Mouse (Mus musculus) G1E (cell line): Measurements from ENCODE around the gene Fam131a. TPM values are rescaled to one million over a fixed set of nuclear protein-coding genes. Genes with fewer than 3 reads are reported as not detected.
A peak's percentile ranks its signal among the peaks of the same experiment; 100 is the strongest.

Experiments
- ATAC-seq: 2 replicates; pipeline ENCODE4 v1.8.0; 2016; ENCODE audit warnings: mild to moderate bottlenecking; ENCODE audit not compliant: insufficient number of reproducible peaks, poor library complexity, low FRiP score, severe bottlenecking; ENCODE audit errors: extremely low read depth
- DNase-seq: peaks from one replicate; pipeline ENCODE4 v3.0.0; 2012; ENCODE audit warnings: low spot score
- H3K27me3 ChIP-seq: 2 replicates; pipeline ENCODE4 v1.6.1; 2012; ENCODE audit warnings: mild to moderate bottlenecking, low read length, inconsistent platforms; ENCODE audit not compliant: insufficient read depth
- H3K36me3 ChIP-seq: replicated peaks from 2 replicates; pipeline ENCODE3; 2012; ENCODE audit warnings: mild to moderate bottlenecking, inconsistent platforms
- H3K4me1 ChIP-seq: 2 replicates; pipeline ENCODE4 v1.6.1; 2012; ENCODE audit warnings: low read depth, low read length, inconsistent platforms, mixed read lengths; ENCODE audit not compliant: insufficient read depth
- H3K4me3 ChIP-seq: 2 replicates; pipeline ENCODE4 v1.5.1; 2012; ENCODE audit warnings: low read depth, mild to moderate bottlenecking, inconsistent platforms, low read length, moderate library complexity, mixed read lengths
- H3K9me3 ChIP-seq: replicated peaks from 2 replicates; pipeline ENCODE4 v1.6.1; 2012; ENCODE audit warnings: inconsistent platforms
- CTCF ChIP-seq: IDR thresholded peaks from 2 replicates; pipeline ENCODE4 v1.5.1; 2012; ENCODE audit warnings: low read depth, low read length, inconsistent platforms, mixed read lengths
- GATA1 ChIP-seq: IDR thresholded peaks from 2 replicates; pipeline ENCODE4 v1.6.1; 2012; ENCODE audit warnings: borderline replicate concordance, low read length, inconsistent platforms, mixed read lengths
- GATA2 ChIP-seq: IDR thresholded peaks from 2 replicates; pipeline ENCODE4 v1.6.1; 2012; ENCODE audit warnings: low read depth, low read length, inconsistent platforms, borderline replicate concordance
- POLR2AphosphoS5 ChIP-seq: IDR thresholded peaks from 2 replicates; pipeline ENCODE4 v1.6.1; 2012; ENCODE audit warnings: low read depth, low read length, inconsistent platforms; ENCODE audit not compliant: insufficient replicate concordance
- TAL1 ChIP-seq: conservative IDR thresholded peaks from 2 replicates; pipeline ENCODE4 v1.6.1; 2012; ENCODE audit warnings: low read depth, low read length, inconsistent platforms, mixed read lengths
- polyA plus RNA-seq: library from polyadenylated mRNA; stranded (reverse); fragments of >175 nt; gene quantifications from 2 replicates; pipeline ENCODE4 v1.2.3, GENCODE M21; 2012
- total RNA-seq, 2 experiments: library from RNA; stranded (forward) in 1 of 2; stranded (reverse) in 1 of 2; fragments of 200-1000 nt in 1 of 2; fragments of >200 nt in 1 of 2; fragmentation: Nextera tagmentation in 1 of 2; gene quantifications; 2 replicates each; pipeline ENCODE4 v1.2.3; 2014 to 2017

Gene Fam131a
- total and polyA plus RNA-seq, 3 experiments: 1.2 to 10.1 (median 3.9) TPM

DNA sequence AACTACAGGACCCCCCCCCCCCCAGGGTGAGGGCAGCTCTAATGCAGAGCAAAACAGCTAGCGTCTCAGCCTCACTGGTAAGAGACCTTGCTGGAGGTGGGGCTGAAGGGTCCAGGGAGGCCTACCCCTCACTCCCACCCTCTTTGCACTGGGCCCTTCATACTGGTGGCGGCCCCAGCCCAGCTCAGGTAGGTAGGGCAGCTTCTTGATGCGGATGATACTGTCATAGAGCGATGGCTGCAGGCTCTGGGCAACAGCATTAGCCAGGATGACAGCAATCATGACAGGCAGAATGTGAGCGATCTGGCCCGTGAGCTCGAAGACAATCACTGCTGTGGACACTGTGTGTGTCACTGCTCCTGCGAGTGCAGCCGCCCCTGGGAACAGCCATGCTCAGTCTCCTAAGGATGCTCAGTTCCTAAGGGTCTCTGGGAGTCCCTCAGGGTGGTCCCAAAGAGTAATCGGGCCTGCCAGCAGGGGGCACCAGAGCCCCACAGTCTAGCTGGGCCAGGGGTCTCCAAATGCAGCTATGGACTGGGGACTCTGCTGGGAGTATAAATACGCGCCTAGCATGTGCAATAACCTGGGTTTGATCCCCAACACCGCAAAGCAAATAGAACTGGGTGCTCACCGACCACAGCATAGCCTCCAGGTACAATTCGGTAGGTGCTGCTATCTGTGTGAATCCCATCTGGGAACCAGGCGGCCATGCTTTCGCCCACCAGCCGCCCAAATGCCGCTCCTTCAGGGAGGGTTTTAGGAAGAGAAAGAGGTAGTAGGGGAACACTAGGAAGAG lies 16.1 kb downstream of the Fam131a start:
- Histone ChIP-seq H3K27me3 (no peaks in the 10 kb centered on the region), H3K4me3 (no peak overlapping the region), H3K36me3 (peaks cover 98% of the 10 kb centered on the region), H3K4me1 (peaks cover 100% of the 10 kb centered on the region), H3K9me3 (no peaks in the 10 kb centered on the region)
- ATAC-seq (no peak), DNase-seq (no peak)
- TF ChIP-seq TAL1 (no peak), CTCF (peak; percentile 73)

DNA sequence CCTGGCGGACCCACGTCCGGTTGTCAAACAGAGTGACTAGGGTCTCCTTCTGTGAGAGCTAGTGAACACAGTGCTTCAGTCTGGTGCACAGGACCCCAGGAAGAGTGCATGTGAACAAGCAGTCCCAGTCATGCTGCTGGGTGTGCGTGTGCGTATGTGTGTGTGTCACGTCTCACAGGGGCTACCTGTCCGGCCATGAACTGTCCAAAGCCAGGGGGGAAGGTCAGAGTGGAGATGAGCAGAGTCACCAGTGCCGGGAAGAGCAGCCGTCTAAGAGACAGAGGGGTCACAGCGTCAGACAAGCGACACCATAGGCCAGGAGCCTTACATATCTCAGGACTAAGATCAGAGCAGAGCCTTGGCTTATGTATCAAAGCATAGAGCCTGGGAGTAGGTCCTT lies 17.3 kb downstream of the Fam131a start:
- Histone ChIP-seq H3K4me1 (peaks cover 99% of the 10 kb centered on the region), H3K9me3 (no peaks in the 10 kb centered on the region), H3K4me3 (peak overlapping the region; percentile 24; the same call in 1 of the 2 replicates), H3K27me3 (no peaks in the 10 kb centered on the region), H3K36me3 (peaks cover 91% of the 10 kb centered on the region)
- no peak for DNase-seq
- ATAC-seq: no peak
- no peak for TF ChIP-seq POLR2AphosphoS5
- no peak for TF ChIP-seq TAL1
- no peak for TF ChIP-seq GATA2
- TF ChIP-seq CTCF: no peak
- no peak for TF ChIP-seq GATA1

DNA sequence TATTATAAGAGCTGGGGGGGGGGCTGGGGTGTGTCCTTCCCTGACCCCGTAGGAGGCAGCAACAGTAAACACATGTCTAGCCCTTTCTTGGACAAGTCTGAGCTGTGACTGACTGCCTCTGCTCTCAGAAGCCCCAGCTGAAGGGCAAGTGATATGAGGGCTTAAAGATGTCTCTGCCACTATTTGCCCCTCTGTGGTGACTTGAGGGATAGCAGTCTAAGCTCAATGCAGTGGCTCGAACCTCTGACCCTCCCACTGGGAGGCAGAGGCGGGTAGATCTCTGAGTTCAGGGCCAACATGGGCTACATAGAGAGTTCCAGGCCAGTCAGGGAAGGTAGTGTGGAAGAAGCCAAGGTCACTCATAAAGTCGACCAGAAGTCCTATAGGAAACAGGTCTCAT lies 17.8 kb downstream of the Fam131a start:
- Histone ChIP-seq H3K9me3 (no peaks in the 10 kb centered on the region), H3K4me1 (peaks cover 98% of the 10 kb centered on the region), H3K36me3 (peaks cover 87% of the 10 kb centered on the region), H3K27me3 (no peaks in the 10 kb centered on the region), H3K4me3 (no peak overlapping the region)
- TF ChIP-seq GATA2 (no peak), CTCF (0 out of 2 replicates have a peak, but pooled peaks have one; percentile 12)
- ATAC-seq (no peak), DNase-seq (no peak)

- no peaks in the 10 kb centered on the region for H3K9me3 ChIP-seq
- TF ChIP-seq GATA1 (no peak), POLR2AphosphoS5 (no peak), GATA2 (no peak), CTCF (no peak), TAL1 (no peak)
- peaks cover 75% of the 10 kb centered on the region for H3K36me3 ChIP-seq
- no peak for ATAC-seq
- peak overlapping the region; percentile 87 for H3K4me3 ChIP-seq
- no peak for DNase-seq
- peaks cover 97% of the 10 kb centered on the region for H3K4me1 ChIP-seq
- no peaks in the 10 kb centered on the region for H3K27me3 ChIP-seq
Measured at GRCm38 (mm10) chr16:20712190-20712589, 19.1 kb downstream of the Fam131a start.

GRCm38 (mm10) chr16:20712889-20713288 lies 19.8 kb downstream of the Fam131a start:
- TF ChIP-seq TAL1 (peak; percentile 43; the same call in 1 of the 2 replicates), GATA1 (no peak), GATA2 (no peak)
- DNase-seq: no peak
- Histone ChIP-seq H3K4me1 (peaks cover 91% of the 10 kb centered on the region), H3K4me3 (peak overlapping the region; percentile 87; the same call in 1 of the 2 replicates), H3K36me3 (peaks cover 68% of the 10 kb centered on the region), H3K27me3 (no peaks in the 10 kb centered on the region), H3K9me3 (no peaks in the 10 kb centered on the region)
- ATAC-seq: no peak

GRCm38 (mm10) chr16:20714307-20715080 lies 21.5 kb downstream of the Fam131a start:
- peaks cover 54% of the 10 kb centered on the region for H3K36me3 ChIP-seq

More at GRCm38 (mm10) chr16:20714307-20715080, 21.5 kb downstream of the Fam131a start:
- no peaks in the 10 kb centered on the region for H3K9me3 ChIP-seq
- DNase-seq (no peak), ATAC-seq (no peak)
- TF ChIP-seq GATA2: no peak
- no peaks in the 10 kb centered on the region for H3K27me3 ChIP-seq
- peak overlapping the region; percentile 87 for H3K4me3 ChIP-seq
- H3K4me1 ChIP-seq: peaks cover 81% of the 10 kb centered on the region
